Mouse (Mus musculus) liver, embryonic 14.5 days (tissue): ENCODE measurements around the gene B4galt4.

Experiments used
- CTCF ChIP-seq: IDR thresholded peaks from 2 replicates; pipeline ENCODE4 v1.5.1; 2016; ENCODE audit warnings: antibody characterized with exemption, low read depth, control low read depth
- EP300 ChIP-seq: IDR thresholded peaks from 2 replicates; pipeline ENCODE4 v1.6.1; 2016; ENCODE audit warnings: antibody characterized with exemption, low read depth

DNA sequence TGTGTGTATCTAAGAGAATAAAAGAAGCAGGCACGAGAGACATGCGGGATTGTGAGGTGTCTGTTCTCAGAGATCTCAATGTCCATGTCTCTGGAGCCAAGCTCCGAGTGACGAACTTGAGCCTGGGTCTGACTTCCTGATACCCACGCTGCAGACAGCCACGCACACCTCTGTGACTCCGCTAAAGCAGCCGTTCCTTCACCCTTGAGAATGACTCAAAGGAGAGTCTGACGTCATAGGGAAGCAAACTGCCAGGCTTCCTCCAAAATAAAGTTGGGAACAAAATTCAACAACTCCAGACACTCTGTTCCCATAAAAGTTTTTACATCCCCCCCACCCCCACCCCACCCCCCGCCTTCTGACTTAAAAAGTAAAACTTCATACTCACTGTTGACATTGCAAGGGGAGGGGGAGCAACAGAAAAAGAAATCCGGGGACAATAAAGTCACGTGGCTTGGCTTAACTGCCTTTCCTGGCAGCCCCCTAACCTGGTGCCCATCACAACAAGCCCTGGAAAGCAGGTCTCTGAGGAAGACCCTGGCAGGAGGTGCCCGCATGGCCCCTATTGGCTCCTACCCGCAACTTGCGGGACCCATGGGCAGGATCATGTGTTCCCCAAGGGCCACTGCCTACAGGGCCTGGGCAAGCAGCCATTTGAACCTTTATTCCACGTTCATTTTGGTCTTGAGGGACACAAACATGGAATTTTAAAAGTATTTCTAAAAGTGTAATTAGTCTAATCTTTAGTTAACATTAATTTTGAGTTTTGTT is 41.5 kb upstream of the B4galt4 start:
- TF ChIP-seq CTCF = no peak
- no peak for TF ChIP-seq EP300
